Mouse (Mus musculus) midbrain, postnatal 0 days (tissue): Measurements from ENCODE around the gene Fam216b. TPM values are rescaled to one million over a fixed set of nuclear protein-coding genes. Genes with fewer than 3 reads are reported as not detected.

Experiments
- ATAC-seq: fragments of 200-750 bp; cut with Nextera tagmentation; 2 replicates; pipeline ENCODE4 v1.8.0; 2017; ENCODE audit warnings: moderate number of reproducible peaks, mild to moderate bottlenecking, moderate TSS enrichment, moderate library complexity; ENCODE audit not compliant: low FRiP score
- DNase-seq: peaks from one replicate; pipeline ENCODE4 v3.0.0-alpha.2; 2015; ENCODE audit warnings: low spot score
- H3K27ac ChIP-seq: fragments of 300-500 bp; sonication (generic); 2 replicates; pipeline ENCODE4 v1.5.1; 2014; ENCODE audit warnings: low read depth, mild to moderate bottlenecking, low read length, mixed read lengths
- H3K27me3 ChIP-seq: fragments of 300-500 bp; sonication (generic); 2 replicates; pipeline ENCODE4 v1.6.1; 2014; ENCODE audit warnings: low read length, control low read depth, mixed read lengths; ENCODE audit not compliant: insufficient read depth
- H3K36me3 ChIP-seq: fragments of 300-500 bp; sonication (generic); 2 replicates; pipeline ENCODE4 v1.6.1; 2014; ENCODE audit warnings: low read length, control low read depth, mixed read lengths; ENCODE audit not compliant: insufficient read depth
- H3K4me1 ChIP-seq: fragments of 300-500 bp; sonication (generic); 2 replicates; pipeline ENCODE4 v1.6.1; 2014; ENCODE audit warnings: mild to moderate bottlenecking, control low read depth, antibody characterized with exemption, low read length, mixed read lengths; ENCODE audit not compliant: insufficient read depth
- H3K4me2 ChIP-seq: fragments of 300-500 bp; sonication (generic); 2 replicates; pipeline ENCODE4 v1.6.1; 2014; ENCODE audit warnings: low read depth, mild to moderate bottlenecking, low read length, mixed read lengths; ENCODE audit not compliant: poor library complexity, severe bottlenecking
- H3K4me3 ChIP-seq: fragments of 300-500 bp; sonication (generic); 2 replicates; pipeline ENCODE4 v1.5.1; 2014; ENCODE audit warnings: low read depth, mild to moderate bottlenecking, low read length, moderate library complexity
- H3K9ac ChIP-seq: fragments of 300-500 bp; sonication (generic); replicated peaks from 2 replicates; pipeline ENCODE4 v1.6.1; 2014; ENCODE audit warnings: mild to moderate bottlenecking, low read length, moderate library complexity, mixed read lengths; ENCODE audit not compliant: poor library complexity, severe bottlenecking
- H3K9me3 ChIP-seq: fragments of 300-500 bp; sonication (generic); 2 replicates; pipeline ENCODE4 v1.6.1; 2016; ENCODE audit warnings: low read length, control low read depth
- CTCF ChIP-seq: IDR thresholded peaks from 2 replicates; pipeline ENCODE4 v1.5.1; 2016; ENCODE audit warnings: antibody characterized with exemption, mild to moderate bottlenecking
- WGBS: fragments of 180-500 bp; shearing (Covaris S2); extraction: QIAGEN DNeasy Blood & Tissue Kit; methylation state at CpG from one replicate; pipeline ENCODE4 v1.1.7; 2014; 5-methylcytosine and 5-hydroxymethylcytosine counted together
- polyA plus RNA-seq: library from polyadenylated mRNA; unstranded; fragments of >200 nt; fragmentation: Nextera tagmentation; extraction: Ambion mirVana; gene quantifications from 2 replicates; pipeline ENCODE4 v1.2.1, GENCODE M21; 2015
- total RNA-seq: library from RNA; depleted of rRNA; stranded (reverse); fragments of >200 nt; gene quantifications from 2 replicates; pipeline ENCODE4 v1.2.3, GENCODE M21; 2014

Fam216b gene
- total and polyA plus RNA-seq, 2 experiments from 2014 or later, result 4.8 to 5.7 TPM

DNA sequence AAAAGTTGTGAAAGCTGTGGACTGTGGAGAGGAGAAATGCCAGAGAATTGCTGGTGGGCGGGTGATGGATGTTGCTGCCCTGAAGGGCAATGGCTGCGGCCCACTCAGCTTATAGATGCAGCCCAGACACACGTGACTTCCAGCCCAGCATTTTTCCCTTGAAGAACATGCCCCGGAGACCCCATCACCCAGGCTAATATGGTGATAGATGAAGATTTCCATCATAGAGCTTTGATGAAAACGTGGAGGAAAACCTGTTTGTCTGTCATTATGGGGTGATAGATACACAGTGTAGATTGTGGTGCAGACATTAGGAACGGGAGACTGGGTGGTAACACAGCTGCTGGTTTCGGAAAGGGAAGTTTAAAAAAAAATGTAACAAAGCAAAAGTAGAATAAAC is 31.4 kb downstream of the Fam216b start:
- Histone ChIP-seq H3K4me1 (peaks cover 5% of the 10 kb centered on the region; the same call in 1 of the 2 replicates), H3K9me3 (no peaks in the 10 kb centered on the region), H3K27ac (no peak overlapping the region), H3K4me2 (no peak overlapping the region), H3K9ac (no peak overlapping the region), H3K4me3 (no peak overlapping the region), H3K36me3 (no peaks in the 10 kb centered on the region), H3K27me3 (no peaks in the 10 kb centered on the region)
- 90% methylated on average over 7 of the region's 7 CpGs for WGBS
- no peak for TF ChIP-seq CTCF
- no peak for ATAC-seq
- DNase-seq, result no peak

DNA sequence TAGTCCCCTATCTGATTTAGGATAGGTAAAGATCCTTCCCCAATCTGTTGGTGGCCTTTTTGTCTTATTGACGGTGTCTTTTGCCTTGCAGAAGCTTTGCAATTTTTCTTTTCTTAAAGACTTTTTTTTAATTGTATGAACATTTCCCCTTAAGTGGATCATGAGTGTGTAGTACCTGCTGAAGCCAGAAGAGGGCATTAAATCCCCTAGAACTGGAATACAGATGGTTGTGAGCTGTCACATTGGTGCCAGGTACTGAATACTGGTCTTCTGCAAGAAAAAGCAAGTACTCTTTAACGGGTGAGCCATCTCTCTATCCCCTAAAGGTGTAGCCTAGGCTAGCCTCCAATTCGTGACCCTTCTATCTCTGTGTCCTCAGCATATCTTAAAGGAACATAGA is 32.4 kb downstream of the Fam216b start:
- H3K27me3 ChIP-seq, result no peaks in the 10 kb centered on the region
- H3K4me1 ChIP-seq, result peaks cover 5% of the 10 kb centered on the region; the same call in 1 of the 2 replicates
- TF ChIP-seq CTCF, result no peak
- no peaks in the 10 kb centered on the region for H3K36me3 ChIP-seq
- H3K9me3 ChIP-seq, result no peaks in the 10 kb centered on the region
- ATAC-seq, result no peak
- H3K27ac ChIP-seq, result no peak overlapping the region
- DNase-seq, result no peak
- H3K4me2 ChIP-seq, result no peak overlapping the region
- H3K4me3 ChIP-seq, result no peak overlapping the region
- H3K9ac ChIP-seq, result no peak overlapping the region
- 86% methylated on average over 3 of the region's 3 CpGs for WGBS

DNA sequence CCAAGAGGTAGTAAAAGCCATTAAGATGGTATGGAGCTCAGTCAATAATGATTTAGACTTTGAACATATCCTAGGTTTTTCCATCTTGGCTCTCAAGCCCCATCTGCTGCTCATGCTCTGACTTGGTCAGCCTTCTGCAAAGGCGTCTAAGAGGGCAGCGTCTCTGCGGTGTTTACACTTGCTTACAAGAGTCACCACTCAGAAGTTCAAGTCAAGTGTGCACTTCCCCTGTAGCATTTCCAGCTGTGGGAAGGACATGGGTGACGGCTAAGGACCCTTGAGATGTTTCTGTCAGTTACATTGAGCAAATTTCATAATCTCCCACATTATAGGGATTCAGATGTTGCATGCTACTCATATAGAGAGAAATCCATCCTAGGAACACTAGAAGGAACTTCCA is 40.1 kb downstream of the Fam216b start:
- H3K4me2 ChIP-seq, result no peak overlapping the region
- 0 out of 2 replicates have a peak, but pooled peaks have one; percentile 5 for TF ChIP-seq CTCF
- H3K4me1 ChIP-seq, result no peaks in the 10 kb centered on the region
- no peak overlapping the region for H3K4me3 ChIP-seq
- no peak for ATAC-seq
- no peak overlapping the region for H3K9ac ChIP-seq
- H3K27me3 ChIP-seq, result no peaks in the 10 kb centered on the region
- DNase-seq, result no peak
- H3K9me3 ChIP-seq, result no peaks in the 10 kb centered on the region
- H3K27ac ChIP-seq, result no peak overlapping the region
- no peaks in the 10 kb centered on the region for H3K36me3 ChIP-seq
- WGBS, result 89% methylated on average over 4 of the region's 4 CpGs

DNA sequence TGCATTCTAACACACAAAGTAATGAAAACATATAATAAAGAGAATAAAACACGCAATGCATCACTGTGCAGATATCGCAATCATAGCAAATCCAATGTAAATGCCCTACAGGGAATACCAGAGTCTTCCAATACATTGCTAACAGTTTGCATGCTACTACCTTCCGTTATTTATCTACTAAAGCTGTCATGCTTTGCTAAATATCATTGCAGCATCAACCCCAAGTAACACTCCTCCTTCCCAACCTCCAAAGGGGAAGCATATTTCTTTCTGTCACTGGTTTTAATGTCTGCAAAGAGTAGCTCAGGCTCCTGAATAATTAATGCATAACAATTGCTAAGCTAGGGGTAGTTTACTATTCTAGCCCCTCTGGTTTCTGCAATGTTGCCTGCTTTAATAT is 40.5 kb downstream of the Fam216b start:
- H3K27ac ChIP-seq, result no peak overlapping the region

DNA sequence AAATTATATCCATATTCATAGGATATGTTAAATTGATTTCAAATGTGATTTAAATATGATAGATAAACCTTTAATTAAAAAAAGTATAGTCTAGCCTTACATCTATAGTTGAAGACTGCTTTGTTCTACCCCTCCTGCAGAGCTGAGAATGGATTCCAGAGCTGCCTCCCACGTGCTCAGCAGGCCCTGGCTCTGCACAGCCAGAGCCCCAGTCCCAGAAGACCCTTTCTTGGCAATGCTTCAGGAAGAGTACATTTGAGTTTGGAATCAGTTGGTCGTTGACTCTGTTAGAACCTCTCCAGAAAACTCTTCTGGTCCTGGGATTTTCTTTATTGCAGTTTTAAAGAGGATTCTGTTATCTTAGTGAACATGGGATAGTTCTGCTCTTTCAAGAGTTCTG is 45.7 kb downstream of the Fam216b start:
- Histone ChIP-seq H3K27me3 (no peaks in the 10 kb centered on the region), H3K4me2 (no peak overlapping the region), H3K9ac (no peak overlapping the region), H3K27ac (no peak overlapping the region), H3K4me3 (no peak overlapping the region), H3K4me1 (no peaks in the 10 kb centered on the region), H3K9me3 (no peaks in the 10 kb centered on the region), H3K36me3 (no peaks in the 10 kb centered on the region)
- ATAC-seq (no peak), DNase-seq (no peak)
- WGBS, result 22% methylated on average over 2 of the region's 2 CpGs
- TF ChIP-seq CTCF, result no peak

More for the DNA sequence above, 40.5 kb downstream of the Fam216b start:
- DNase-seq (no peak), ATAC-seq (no peak)
- H3K4me3 ChIP-seq, result no peak overlapping the region
- no peaks in the 10 kb centered on the region for H3K27me3 ChIP-seq
- no peaks in the 10 kb centered on the region for H3K36me3 ChIP-seq
- no peak for TF ChIP-seq CTCF
- no peak overlapping the region for H3K4me2 ChIP-seq
- H3K9me3 ChIP-seq, result no peaks in the 10 kb centered on the region
- H3K9ac ChIP-seq, result no peak overlapping the region
- H3K4me1 ChIP-seq, result no peaks in the 10 kb centered on the region
- WGBS, result 83% methylated on average over 3 of the region's 3 CpGs

DNA sequence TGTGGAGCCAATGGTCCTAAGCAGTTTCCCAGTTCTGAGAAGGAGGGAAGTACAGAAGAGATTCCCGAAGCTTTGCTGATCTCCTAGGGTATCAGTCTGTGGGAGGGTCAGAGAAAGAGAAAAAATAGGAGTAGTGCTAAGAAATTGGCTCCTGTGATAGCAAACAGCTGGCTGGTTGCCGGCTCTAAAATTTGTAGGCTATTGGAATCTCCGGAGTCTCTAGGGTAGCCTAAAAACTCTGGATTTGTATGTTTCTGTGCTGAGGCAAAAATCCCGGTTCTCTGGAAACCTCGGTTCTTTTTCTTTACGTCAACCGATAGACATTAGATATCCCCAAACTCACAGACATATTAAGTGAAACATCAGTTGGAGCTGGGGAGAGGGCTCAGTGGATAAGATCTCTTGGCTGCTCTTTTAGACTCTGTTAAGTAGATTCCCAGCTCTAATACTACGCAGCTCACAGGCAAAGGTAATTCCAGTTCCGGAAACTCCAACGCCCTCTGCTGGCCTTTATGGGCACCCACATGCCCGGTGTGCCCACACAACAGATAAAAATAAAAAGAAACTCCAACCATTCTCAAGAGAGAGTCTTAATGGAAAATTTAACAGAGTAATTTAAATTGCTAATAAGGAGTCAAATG is 46.8 kb downstream of the Fam216b start:
- no peak overlapping the region for H3K4me2 ChIP-seq
- no peak overlapping the region for H3K9ac ChIP-seq
- no peaks in the 10 kb centered on the region for H3K9me3 ChIP-seq
- DNase-seq (no peak), ATAC-seq (no peak)
- peak; percentile 25 for TF ChIP-seq CTCF
- no peaks in the 10 kb centered on the region for H3K27me3 ChIP-seq
- no peak overlapping the region for H3K4me3 ChIP-seq
- WGBS, result 81% methylated on average over 11 of the region's 11 CpGs
- H3K4me1 ChIP-seq, result no peaks in the 10 kb centered on the region
- no peak overlapping the region for H3K27ac ChIP-seq
- no peaks in the 10 kb centered on the region for H3K36me3 ChIP-seq
